Mouse (Mus musculus) neural tube, embryonic 13.5 days (tissue): ENCODE data around the gene Ptprr. TPM values are rescaled to one million over a fixed set of nuclear protein-coding genes. Genes with fewer than 3 reads are reported as not detected.

ENCODE experiments used
- polyA plus RNA-seq: library from polyadenylated mRNA; unstranded; fragments of >200 nt; fragmentation: Nextera tagmentation; extraction: Ambion mirVana; gene quantifications from 2 replicates; pipeline ENCODE4 v1.2.1, GENCODE M21; 2015

Ptprr gene
- polyA plus RNA-seq, 1 experiment from 2014 or later: 51.8 TPM

Other genes with a start within 250 kb of the Ptprr start
- gene Tspan8, start 201.4 kb upstream of the Ptprr start, polyA plus RNA-seq: 0.65 and 1.5 TPM in 2 replicates
- gene 4933416C03Rik, start 95.7 kb downstream of the Ptprr start, polyA plus RNA-seq: 0.30 and 0.32 TPM in 2 replicates